Mouse (Mus musculus): ENCODE measurements around the gene Defb15. TPM values are rescaled to one million over a fixed set of nuclear protein-coding genes. Genes with fewer than 3 reads are reported as not detected.
"Not testable (repeated sequence)": the region's sequence is repeated elsewhere in the genome, so short reads cannot be mapped to it uniquely, and the experiment has no call there.

Defb15 gene
- total RNA-seq (2021): not detected
- long read RNA-seq, experiment 1: 0 reads
- long read RNA-seq, experiment 2: 0 reads

DNA sequence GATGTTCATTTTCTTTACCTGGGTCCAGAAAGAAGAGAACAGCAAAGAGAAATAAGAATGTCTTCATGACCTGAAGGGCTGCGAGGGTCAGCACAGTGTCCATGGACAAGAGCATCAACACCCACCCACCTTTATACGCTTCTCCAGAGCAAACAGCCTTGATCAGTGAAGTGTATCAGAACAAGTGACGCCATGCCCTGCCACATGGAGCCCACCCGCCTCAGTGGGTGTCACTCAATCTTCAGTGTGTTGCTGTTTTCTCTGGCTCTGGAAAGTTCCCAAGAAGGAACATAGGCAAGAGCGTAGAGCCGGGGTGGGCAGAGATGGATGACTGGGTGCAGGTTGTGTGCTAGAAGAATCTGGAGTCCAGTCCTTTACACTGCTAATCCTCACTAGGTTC is at the start of gene Defb15:
Gene Defb15 (minus strand): TSS at position 101 of the 400 bp plus-strand sequence.
- intact Hi-C loops (cut with DNase I): no loop called here
- DNase-seq: no peak

DNA sequence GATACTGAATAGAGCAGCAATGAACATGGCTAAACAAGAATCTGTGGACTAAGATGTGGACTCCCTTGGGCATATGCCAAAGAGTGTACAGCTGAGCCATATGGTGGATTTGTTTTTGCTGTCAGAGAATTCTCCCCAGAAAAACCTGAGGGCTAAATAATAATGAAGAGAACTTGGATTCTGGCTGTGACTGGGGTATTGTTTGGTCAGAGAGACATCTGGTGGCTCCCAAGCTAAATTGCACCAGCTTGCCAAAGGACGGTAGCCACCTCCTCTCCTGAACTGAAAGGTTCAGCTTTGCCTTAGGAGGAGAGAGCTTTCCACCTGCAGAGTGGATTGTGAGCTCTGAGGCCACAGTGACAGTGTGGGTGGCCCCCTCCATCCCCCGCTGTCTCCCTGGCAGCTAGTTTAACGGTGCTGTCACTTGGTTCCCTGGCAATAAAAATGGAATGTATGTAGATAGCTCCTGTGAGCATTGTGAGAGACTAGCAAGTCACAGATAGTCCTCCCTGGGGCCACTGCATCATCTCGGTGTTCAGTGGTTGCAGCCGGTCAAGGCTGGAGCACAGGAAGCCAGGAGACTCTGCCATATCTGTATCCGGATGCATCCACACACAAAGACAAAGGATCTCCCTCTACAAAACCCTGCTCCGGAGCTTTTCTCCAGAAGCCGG is 49.3 kb upstream of the Defb15 start:
- DNase-seq: no peak
- intact Hi-C loops (cut with DNase I): no loop called here

DNA sequence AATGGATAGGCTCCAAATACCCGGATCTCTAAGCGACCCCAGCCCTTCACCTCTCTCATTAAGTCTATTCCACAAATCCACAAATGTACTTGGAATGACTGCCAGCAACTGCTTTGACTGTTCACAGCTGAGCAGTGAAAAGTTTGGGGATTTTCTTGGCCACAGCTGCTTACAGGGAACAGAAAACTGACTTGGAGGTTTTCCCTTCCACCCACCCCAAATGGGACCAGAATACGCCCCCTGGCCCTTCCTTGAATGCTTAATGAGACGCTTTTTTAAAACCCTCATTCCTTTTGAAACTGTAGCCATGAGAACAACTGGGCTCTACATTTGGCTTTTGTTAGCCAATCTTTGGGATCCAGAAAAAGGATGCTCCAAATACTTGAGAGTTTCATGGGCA is 45.7 kb upstream of the Defb15 start:
- intact Hi-C loops (cut with DNase I): no loop called here
- no peak for DNase-seq

- intact Hi-C loops (cut with DNase I): no loop called here
- DNase-seq: no peak
Observed at GRCm38 (mm10) chr8:21969475-21969874, 37.0 kb upstream of the Defb15 start, which contains the start of gene Ccdc70. Gene Ccdc70, plus strand, starts transcription at chr8:21969775.

GRCm38 (mm10) chr8:21966646-21967045 is 34.1 kb upstream of the Defb15 start:
- DNase-seq: no peak
- intact Hi-C loops (cut with DNase I): no loop called here

- intact Hi-C loops (cut with DNase I): no loop called here
- no peak for DNase-seq
Observed at GRCm38 (mm10) chr8:21958414-21958813, 25.9 kb upstream of the Defb15 start, which contains the start of gene Fam90a1a. Gene Fam90a1a, plus strand, starts transcription at chr8:21958714.

- intact Hi-C loops (cut with DNase I): no loop called here
- DNase-seq: no peak
Observed at GRCm38 (mm10) chr8:21956336-21956735, 23.8 kb upstream of the Defb15 start.

DNA sequence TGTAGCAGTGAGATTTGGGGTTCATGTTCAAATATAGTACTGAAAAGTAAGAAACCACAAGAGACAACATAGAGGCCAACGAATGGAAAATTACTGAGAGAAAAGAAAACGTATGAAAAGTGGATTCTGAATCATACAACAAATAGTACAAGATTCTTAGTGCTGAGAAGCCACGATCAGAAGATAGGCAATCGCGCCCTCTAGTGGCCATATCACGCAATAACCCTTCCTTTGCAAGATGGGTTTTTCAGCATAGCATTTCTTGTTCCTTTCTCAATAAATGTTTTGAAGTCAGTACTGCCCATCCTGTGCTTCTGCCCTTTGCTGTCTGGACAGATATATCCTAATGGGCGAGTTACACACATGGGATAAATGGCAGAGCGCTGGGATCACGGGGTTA is 22.8 kb upstream of the Defb15 start:
- no peak for DNase-seq
- intact Hi-C loops (cut with DNase I): no loop called here

- DNase-seq: no peak
- intact Hi-C loops (cut with DNase I): no loop called here
Observed at GRCm38 (mm10) chr8:21947311-21948017, 15.0 kb upstream of the Defb15 start.

- no peak for DNase-seq
- intact Hi-C loops (cut with DNase I): no loop called here
Observed at GRCm38 (mm10) chr8:21946462-21946861, 14.0 kb upstream of the Defb15 start, which contains the start of gene Defb13. Gene Defb13, plus strand, starts transcription at chr8:21946762.

DNA sequence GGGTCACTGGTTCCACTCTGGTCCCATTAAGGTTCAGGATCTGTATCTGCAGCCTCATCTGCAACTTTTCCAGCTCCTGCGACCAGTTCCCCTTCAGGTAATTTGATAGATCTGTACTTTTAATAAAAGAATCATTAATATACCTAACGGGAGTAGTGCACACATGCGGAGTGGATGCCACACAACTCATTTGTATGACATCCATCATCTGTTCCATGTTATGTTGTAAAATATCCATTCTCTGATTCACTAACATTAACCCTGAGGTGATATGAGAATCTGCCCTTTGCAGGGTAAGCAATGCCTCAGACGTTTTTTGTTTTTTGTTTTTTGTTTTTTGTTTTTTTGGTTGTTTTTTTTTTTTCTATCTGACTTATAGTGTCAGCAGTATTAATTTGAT is 5.5 kb upstream of the Defb15 start, which contains the start of gene Defb35:
Gene Defb35 (plus strand): TSS at position 301 of the 400 bp plus-strand sequence.
- intact Hi-C loops (cut with DNase I): not testable (repeated sequence)

GRCm38 (mm10) chr8:21930754-21931153 is 1.8 kb downstream of the Defb15 start:
- DNase-seq; intact Hi-C loops (cut with DNase I): not testable (repeated sequence)

More for the DNA sequence above, 5.5 kb upstream of the Defb15 start, which contains the start of gene Defb35:
- DNase-seq: not testable (repeated sequence)

DNA sequence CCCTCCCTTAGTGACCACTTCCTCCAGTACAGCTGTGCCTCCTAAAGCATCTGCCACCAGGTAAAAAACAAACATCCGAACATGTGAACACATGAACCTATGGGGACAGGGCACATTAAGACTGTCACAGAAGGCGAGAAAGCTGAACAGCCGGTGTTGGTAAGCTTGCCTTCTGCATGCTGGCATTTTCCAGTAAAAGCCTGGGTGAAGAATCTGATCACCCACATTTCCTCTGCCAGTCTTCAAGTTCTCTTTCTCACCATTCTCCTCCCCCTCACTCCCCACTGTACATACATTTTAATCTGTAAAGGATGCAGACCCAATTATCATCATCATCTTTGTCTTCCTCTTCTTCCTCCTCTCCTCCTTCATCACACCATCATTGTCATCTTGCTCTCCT is 16.9 kb downstream of the Defb15 start:
- DNase-seq: no peak
- intact Hi-C loops (cut with DNase I): no loop called here

GRCm38 (mm10) chr8:21912554-21912953 is 20.0 kb downstream of the Defb15 start:
- intact Hi-C loops (cut with DNase I): no loop called here
- DNase-seq: no peak

- DNase-seq: no peak
- intact Hi-C loops (cut with DNase I): no loop called here
Observed at GRCm38 (mm10) chr8:21911931-21912330, 20.6 kb downstream of the Defb15 start.

- DNase-seq; intact Hi-C loops (cut with DNase I): not testable (repeated sequence)
Observed at GRCm38 (mm10) chr8:21906290-21906689, 26.2 kb downstream of the Defb15 start, which contains the start of gene Defb11. Gene Defb11, minus strand, starts transcription at chr8:21906412.

DNA sequence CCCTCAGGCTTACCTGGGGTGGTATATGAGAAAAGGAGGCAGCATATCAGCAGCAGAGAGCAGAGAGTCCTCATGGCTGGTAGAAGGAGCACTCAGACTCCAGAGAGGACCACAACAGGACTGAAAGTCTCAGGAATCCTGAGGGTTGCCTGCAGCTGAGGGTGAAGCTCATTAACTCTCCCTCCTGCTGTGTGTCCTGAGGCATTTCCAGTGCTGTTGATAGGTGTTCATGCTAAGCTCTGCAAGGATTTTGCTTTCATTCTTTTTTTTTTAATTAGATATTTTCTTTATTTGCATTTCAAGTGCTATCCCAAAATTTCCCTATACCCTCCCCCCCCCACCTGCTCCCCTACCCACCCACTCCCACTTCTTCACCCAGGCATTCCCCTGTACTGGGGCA is 47.2 kb downstream of the Defb15 start, which contains the start of gene Defb9:
Gene Defb9 (minus strand): TSS at position 101 of the 400 bp plus-strand sequence.
- intact Hi-C loops (cut with DNase I); DNase-seq: not testable (repeated sequence)
